In the genomic region with DNA sequence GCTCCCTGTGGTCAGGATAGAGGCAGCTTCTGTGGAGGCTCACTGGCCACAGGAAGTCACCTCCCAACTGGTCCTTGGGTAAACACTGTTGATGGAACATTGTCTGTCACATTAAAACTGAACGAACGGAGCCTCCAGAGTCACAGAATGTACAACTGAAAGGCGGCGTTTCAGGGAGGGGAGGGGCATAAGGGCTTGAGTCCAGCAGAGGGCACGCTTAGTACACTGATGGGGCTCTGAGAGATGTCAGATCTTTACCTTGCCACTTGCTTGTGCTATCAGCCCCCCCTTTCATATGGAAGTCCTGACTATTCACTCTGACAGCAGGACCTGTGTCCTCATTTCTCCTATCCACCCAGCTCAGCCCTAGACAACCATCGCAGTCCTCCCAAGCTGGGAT, we compare ENCODE assay signal across 9 mouse cellular contexts. TPM values are rescaled to one million over a fixed set of nuclear protein-coding genes. Genes with fewer than 3 reads are reported as not detected.
DNase-seq lines count a peak whose midpoint lies in the region; ATAC-seq lines count a peak whose summit lies in the region.
"Had no signal": no experiment of that assay in that cellular context is flagged by ENCODE, and none has a peak within 500 bp of the region (broad histone marks: within the 10 kb centered on the region; RNA-seq: fewer than 3 reads in every experiment).

No protein-coding gene starts in this region.

- DNase-seq in thymus, postnatal 4 days: peak; percentile 31
- no peak for DNase-seq in thymus, postnatal 0 days (ENCODE audit: low spot score)
- DNase-seq in layer of hippocampus, postnatal 25 days (ENCODE audit: extremely low spot score in 1 of 2, low spot score in 1 of 2): no peak

- peak overlapping the region; percentile 25; the same call in 1 of the 2 replicates for H3K27ac ChIP-seq in forebrain, embryonic 12.5 days
- H3K27ac ChIP-seq in forebrain, embryonic 16.5 days (ENCODE audit: low read length): no peak overlapping the region
- no peak overlapping the region for H3K27ac ChIP-seq in kidney, embryonic 15.5 days
- no peak overlapping the region for H3K27ac ChIP-seq in midbrain, embryonic 16.5 days (ENCODE audit: low read length)
- H3K27ac ChIP-seq: limb, embryonic 12.5 days had no signal

- no peak overlapping the region for H3K4me2 ChIP-seq in forebrain, embryonic 12.5 days
- H3K4me2 ChIP-seq in forebrain, embryonic 16.5 days (ENCODE audit: low read length): no peak overlapping the region
- peak overlapping the region; percentile 19; the same call in 1 of the 2 replicates for H3K4me2 ChIP-seq in kidney, embryonic 15.5 days
- no peak overlapping the region for H3K4me2 ChIP-seq in midbrain, embryonic 16.5 days (ENCODE audit: low read length)
- H3K4me2 ChIP-seq: limb, embryonic 12.5 days had no signal

- H3K9me3 ChIP-seq in forebrain, embryonic 12.5 days: no peaks in the 10 kb centered on the region
- H3K9me3 ChIP-seq in forebrain, embryonic 16.5 days (ENCODE audit: control insufficient read depth, low read length): no peaks in the 10 kb centered on the region
- no peaks in the 10 kb centered on the region for H3K9me3 ChIP-seq in kidney, embryonic 15.5 days (replicated peaks)
- H3K9me3 ChIP-seq in midbrain, embryonic 16.5 days (replicated peaks; ENCODE audit: control insufficient read depth, low read length, poor library complexity, severe bottlenecking): no peaks in the 10 kb centered on the region
- H3K9me3 ChIP-seq: limb, embryonic 12.5 days had no signal

- no peak overlapping the region for H3K9ac ChIP-seq in forebrain, embryonic 12.5 days
- no peak overlapping the region for H3K9ac ChIP-seq in forebrain, embryonic 16.5 days (replicated peaks; ENCODE audit: low read depth, low read length)
- H3K9ac ChIP-seq in kidney, embryonic 15.5 days: no peak overlapping the region
- H3K9ac ChIP-seq in midbrain, embryonic 16.5 days (ENCODE audit: low read depth, low read length): no peak overlapping the region
- H3K9ac ChIP-seq: limb, embryonic 12.5 days had no signal

- no peak overlapping the region for H3K4me3 ChIP-seq in forebrain, embryonic 12.5 days (replicated peaks)
- H3K4me3 ChIP-seq in forebrain, embryonic 16.5 days (replicated peaks; ENCODE audit: low read length): no peak overlapping the region
- no peak overlapping the region for H3K4me3 ChIP-seq in kidney, embryonic 15.5 days (replicated peaks)
- no peak overlapping the region for H3K4me3 ChIP-seq in midbrain, embryonic 16.5 days (ENCODE audit: low read depth, low read length)
- H3K4me3 ChIP-seq: limb, embryonic 12.5 days had no signal

- WGBS in forebrain, embryonic 12.5 days: 57% methylated on average over 6 of the region's 6 CpGs
- WGBS in forebrain, embryonic 16.5 days: 45% methylated on average over 6 of the region's 6 CpGs
- 36% methylated on average over 6 of the region's 6 CpGs for WGBS in kidney, embryonic 15.5 days
- 52% methylated on average over 6 of the region's 6 CpGs for WGBS in midbrain, embryonic 16.5 days

- no peaks in the 10 kb centered on the region for H3K36me3 ChIP-seq in forebrain, embryonic 12.5 days (replicated peaks)
- H3K36me3 ChIP-seq in forebrain, embryonic 16.5 days (ENCODE audit: control insufficient read depth, insufficient read depth): no peaks in the 10 kb centered on the region
- no peaks in the 10 kb centered on the region for H3K36me3 ChIP-seq in kidney, embryonic 15.5 days
- no peaks in the 10 kb centered on the region for H3K36me3 ChIP-seq in midbrain, embryonic 16.5 days (ENCODE audit: control insufficient read depth, insufficient read depth, low read length)
- H3K36me3 ChIP-seq: limb, embryonic 12.5 days had no signal

- H3K4me1 ChIP-seq in forebrain, embryonic 12.5 days: peaks cover 24% of the 10 kb centered on the region
- H3K4me1 ChIP-seq in forebrain, embryonic 16.5 days (replicated peaks; ENCODE audit: control insufficient read depth, insufficient read depth, low read length): no peaks in the 10 kb centered on the region
- H3K4me1 ChIP-seq in kidney, embryonic 15.5 days: peaks cover 26% of the 10 kb centered on the region
- no peaks in the 10 kb centered on the region for H3K4me1 ChIP-seq in midbrain, embryonic 16.5 days (ENCODE audit: control insufficient read depth, insufficient read depth, low read length)

- 0 out of 2 replicates have a peak, but pooled peaks cover 4% of the 10 kb centered on the region for H3K27me3 ChIP-seq in forebrain, embryonic 12.5 days
- H3K27me3 ChIP-seq in forebrain, embryonic 16.5 days (replicated peaks; ENCODE audit: control insufficient read depth, insufficient read depth, low read length): no peaks in the 10 kb centered on the region
- H3K27me3 ChIP-seq in kidney, embryonic 15.5 days: no peaks in the 10 kb centered on the region; the same call in 1 of the 2 replicates
- no peaks in the 10 kb centered on the region for H3K27me3 ChIP-seq in midbrain, embryonic 16.5 days (ENCODE audit: control insufficient read depth, insufficient read depth, low read depth, low read length)

- ATAC-seq in forebrain, embryonic 12.5 days (ENCODE audit: low FRiP score): no peak
- ATAC-seq in forebrain, embryonic 16.5 days: no peak
- no peak for ATAC-seq in kidney, embryonic 15.5 days (replicated peaks; ENCODE audit: low FRiP score)
- ATAC-seq in inflammation-experienced regulatory T-cells, adult 6 months: no peak
- ATAC-seq in midbrain, embryonic 16.5 days: no peak

RNA-seq across cellular contexts. Expression of a gene that starts 17.4 kb away (rescaled TPM):
- polyA plus RNA-seq in forebrain, embryonic 12.5 days (2016; fragmentation: Nextera tagmentation; extraction: Ambion mirVana): 0.54 and 0.61 TPM in 2 replicates
- polyA plus RNA-seq in forebrain, embryonic 16.5 days (2015; fragmentation: Nextera tagmentation; extraction: Ambion mirVana): 2.0 and 2.5 TPM in 2 replicates
- not detected in 2 replicates for polyA plus RNA-seq in thymus, postnatal 0 days (2015; fragmentation: Nextera tagmentation; extraction: Ambion mirVana)
- 0.06 TPM in 1 of 2 replicates, not detected in the other for polyA plus RNA-seq in kidney, embryonic 15.5 days (2015; fragmentation: Nextera tagmentation; extraction: Ambion mirVana)
- polyA plus RNA-seq in inflammation-experienced regulatory T-cells, adult 6 months (2017; shearing (Covaris generic)): not detected
- polyA plus RNA-seq in midbrain, embryonic 16.5 days (2015; fragmentation: Nextera tagmentation; extraction: Ambion mirVana): 3.1 and 3.7 TPM in 2 replicates
- total RNA-seq in layer of hippocampus, postnatal 25 days (2021): under 1 TPM; 0.75 to 0.84 TPM

RNA-seq across cellular contexts. Expression of a gene that starts 20.9 kb away (rescaled TPM):
- 1.9 and 2.4 TPM in 2 replicates for polyA plus RNA-seq in forebrain, embryonic 12.5 days (2016; fragmentation: Nextera tagmentation; extraction: Ambion mirVana)
- polyA plus RNA-seq in forebrain, embryonic 16.5 days (2015; fragmentation: Nextera tagmentation; extraction: Ambion mirVana): 2.8 and 3.5 TPM in 2 replicates
- 77.9 and 95.8 TPM in 2 replicates for polyA plus RNA-seq in thymus, postnatal 0 days (2015; fragmentation: Nextera tagmentation; extraction: Ambion mirVana)
- 4.2 and 6.2 TPM in 2 replicates for polyA plus RNA-seq in kidney, embryonic 15.5 days (2015; fragmentation: Nextera tagmentation; extraction: Ambion mirVana)
- 10 to 100 TPM in 2 of 3 experiments, 1 to 10 TPM in 1; 8.4 to 15.2 (median 12.1) TPM for polyA plus RNA-seq in inflammation-experienced regulatory T-cells, adult 6 months (2017; shearing (Covaris generic))
- polyA plus RNA-seq in midbrain, embryonic 16.5 days (2015; fragmentation: Nextera tagmentation; extraction: Ambion mirVana): 2.8 and 3.1 TPM in 2 replicates
- total RNA-seq in layer of hippocampus, postnatal 25 days (2021): 1 to 10 TPM; 1.8 to 1.9 TPM

RNA-seq across cellular contexts. Expression of a gene that starts 22.4 kb away (rescaled TPM):
- polyA plus RNA-seq in forebrain, embryonic 12.5 days (2016; fragmentation: Nextera tagmentation; extraction: Ambion mirVana): not detected in 2 replicates
- not detected in 2 replicates for polyA plus RNA-seq in forebrain, embryonic 16.5 days (2015; fragmentation: Nextera tagmentation; extraction: Ambion mirVana)
- polyA plus RNA-seq in thymus, postnatal 0 days (2015; fragmentation: Nextera tagmentation; extraction: Ambion mirVana): not detected in 2 replicates
- not detected in 2 replicates for polyA plus RNA-seq in kidney, embryonic 15.5 days (2015; fragmentation: Nextera tagmentation; extraction: Ambion mirVana)
- polyA plus RNA-seq in inflammation-experienced regulatory T-cells, adult 6 months (2017; shearing (Covaris generic)): not detected
- polyA plus RNA-seq in midbrain, embryonic 16.5 days (2015; fragmentation: Nextera tagmentation; extraction: Ambion mirVana): not detected in 2 replicates
- not detected for total RNA-seq in layer of hippocampus, postnatal 25 days (2021)
- polyA plus RNA-seq: limb, embryonic 12.5 days had no signal

RNA-seq across cellular contexts. Expression of a gene that starts 47.2 kb away (rescaled TPM):
- polyA plus RNA-seq in forebrain, embryonic 12.5 days (2016; fragmentation: Nextera tagmentation; extraction: Ambion mirVana): 0.26 TPM in 1 of 2 replicates, not detected in the other
- 0.39 and 0.41 TPM in 2 replicates for polyA plus RNA-seq in forebrain, embryonic 16.5 days (2015; fragmentation: Nextera tagmentation; extraction: Ambion mirVana)
- 5.0 and 6.3 TPM in 2 replicates for polyA plus RNA-seq in thymus, postnatal 0 days (2015; fragmentation: Nextera tagmentation; extraction: Ambion mirVana)
- 1.6 and 2.0 TPM in 2 replicates for polyA plus RNA-seq in kidney, embryonic 15.5 days (2015; fragmentation: Nextera tagmentation; extraction: Ambion mirVana)
- 1 to 10 TPM; 1.9 to 3.9 (median 2.6) TPM for polyA plus RNA-seq in inflammation-experienced regulatory T-cells, adult 6 months (2017; shearing (Covaris generic))
- 0.40 TPM in 1 of 2 replicates, not detected in the other for polyA plus RNA-seq in midbrain, embryonic 16.5 days (2015; fragmentation: Nextera tagmentation; extraction: Ambion mirVana)
- total RNA-seq in layer of hippocampus, postnatal 25 days (2021): not detected

RNA-seq across cellular contexts. Expression of a gene that starts 52.6 kb away (rescaled TPM):
- polyA plus RNA-seq in forebrain, embryonic 12.5 days (2016; fragmentation: Nextera tagmentation; extraction: Ambion mirVana): 160 and 163 TPM in 2 replicates
- 220 and 250 TPM in 2 replicates for polyA plus RNA-seq in forebrain, embryonic 16.5 days (2015; fragmentation: Nextera tagmentation; extraction: Ambion mirVana)
- 119 and 139 TPM in 2 replicates for polyA plus RNA-seq in thymus, postnatal 0 days (2015; fragmentation: Nextera tagmentation; extraction: Ambion mirVana)
- polyA plus RNA-seq in kidney, embryonic 15.5 days (2015; fragmentation: Nextera tagmentation; extraction: Ambion mirVana): 102 and 105 TPM in 2 replicates
- polyA plus RNA-seq in inflammation-experienced regulatory T-cells, adult 6 months (2017; shearing (Covaris generic)): 10 to 100 TPM; 41.1 to 61.7 (median 50.2) TPM
- polyA plus RNA-seq in midbrain, embryonic 16.5 days (2015; fragmentation: Nextera tagmentation; extraction: Ambion mirVana): 272 and 306 TPM in 2 replicates
- 100 to 1,000 TPM; 162 to 172 TPM for total RNA-seq in layer of hippocampus, postnatal 25 days (2021)
